Mouse (Mus musculus) liver, embryonic 14.5 days (tissue): ENCODE measurements around the gene Upk3b.

Source experiments
- CTCF ChIP-seq: IDR thresholded peaks from 2 replicates; pipeline ENCODE4 v1.5.1; 2016; ENCODE audit warnings: antibody characterized with exemption, low read depth, control low read depth
- EP300 ChIP-seq: IDR thresholded peaks from 2 replicates; pipeline ENCODE4 v1.6.1; 2016; ENCODE audit warnings: antibody characterized with exemption, low read depth

DNA sequence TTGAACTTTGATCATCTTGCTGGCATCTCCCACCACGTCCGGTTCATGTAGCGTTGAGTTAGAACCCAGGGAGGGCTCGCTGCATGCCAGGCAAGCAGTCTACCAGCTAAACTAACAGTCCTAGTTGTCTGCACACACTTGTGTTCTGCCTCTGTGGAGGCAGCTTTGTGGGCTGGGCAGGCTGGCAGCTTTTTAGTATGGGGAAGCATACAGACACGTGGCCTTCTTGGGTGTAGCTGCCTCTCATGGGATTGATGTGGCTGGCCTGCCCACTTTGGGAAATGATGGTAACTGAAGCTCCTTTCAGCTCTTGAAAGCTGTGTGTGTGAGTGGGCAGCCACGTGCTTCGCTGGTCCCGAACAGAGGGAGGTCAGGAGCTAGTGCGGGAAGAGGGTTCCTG lies 11.4 kb upstream of the Upk3b start:
- no peak for TF ChIP-seq CTCF
- no peak for TF ChIP-seq EP300
